Mouse (Mus musculus): ENCODE measurements around the gene 4930505A04Rik. TPM values are rescaled to one million over a fixed set of nuclear protein-coding genes. Genes with fewer than 3 reads are reported as not detected.
"Not testable (repeated sequence)": the region's sequence is repeated elsewhere in the genome, so short reads cannot be mapped to it uniquely, and the experiment has no call there.

4930505A04Rik gene
- polyA plus RNA-seq, 1 experiment from 2014 or later: 0.23 TPM

- no peak overlapping the region for H3K4me3 ChIP-seq (ENCODE audit: low read length)
- no peak overlapping the region for H3K27ac ChIP-seq (ENCODE audit: low read length)
- 79% methylated on average over 4 of the region's 4 CpGs for WGBS
- no peak overlapping the region for H3K9ac ChIP-seq (ENCODE audit: low read length)
- H3K4me2 ChIP-seq (ENCODE audit: low read depth, low read length): no peak overlapping the region
- no peaks in the 10 kb centered on the region for H3K36me3 ChIP-seq (ENCODE audit: control insufficient read depth, insufficient read depth, low read length)
- H3K9me3 ChIP-seq (ENCODE audit: control insufficient read depth, low read length): no peaks in the 10 kb centered on the region
- no peaks in the 10 kb centered on the region for H3K27me3 ChIP-seq (ENCODE audit: control insufficient read depth, insufficient read depth, low read depth, low read length)
- H3K4me1 ChIP-seq (replicated peaks; ENCODE audit: control insufficient read depth, insufficient read depth, low read length): no peaks in the 10 kb centered on the region
- ATAC-seq (ENCODE audit: low read depth): no peak
Observed at GRCm38 (mm10) chr11:30454331-30454730, 17.3 kb downstream of the 4930505A04Rik start.

GRCm38 (mm10) chr11:30448126-30448525 is 23.5 kb downstream of the 4930505A04Rik start:
- no peaks in the 10 kb centered on the region for H3K4me1 ChIP-seq (replicated peaks; ENCODE audit: control insufficient read depth, insufficient read depth, low read length)
- ATAC-seq (ENCODE audit: low read depth): no peak
- no peaks in the 10 kb centered on the region for H3K9me3 ChIP-seq (ENCODE audit: control insufficient read depth, low read length)
- WGBS: 66% methylated on average over 2 of the region's 2 CpGs
- H3K4me2 ChIP-seq (ENCODE audit: low read depth, low read length): no peak overlapping the region
- H3K9ac ChIP-seq (ENCODE audit: low read length): no peak overlapping the region
- no peaks in the 10 kb centered on the region for H3K36me3 ChIP-seq (ENCODE audit: control insufficient read depth, insufficient read depth, low read length)
- no peak overlapping the region for H3K4me3 ChIP-seq (ENCODE audit: low read length)
- H3K27ac ChIP-seq (ENCODE audit: low read length): no peak overlapping the region
- H3K27me3 ChIP-seq (ENCODE audit: control insufficient read depth, insufficient read depth, low read depth, low read length): no peaks in the 10 kb centered on the region

- no peak overlapping the region for H3K4me3 ChIP-seq (ENCODE audit: low read length)
- H3K9me3 ChIP-seq (ENCODE audit: control insufficient read depth, low read length): no peaks in the 10 kb centered on the region
- no peak overlapping the region for H3K4me2 ChIP-seq (ENCODE audit: low read depth, low read length)
- H3K4me1 ChIP-seq (replicated peaks; ENCODE audit: control insufficient read depth, insufficient read depth, low read length): no peaks in the 10 kb centered on the region
- H3K36me3 ChIP-seq (ENCODE audit: control insufficient read depth, insufficient read depth, low read length): no peaks in the 10 kb centered on the region
- WGBS: 81% methylated on average over 1 of the region's 1 CpGs
- no peaks in the 10 kb centered on the region for H3K27me3 ChIP-seq (ENCODE audit: control insufficient read depth, insufficient read depth, low read depth, low read length)
- H3K9ac ChIP-seq (ENCODE audit: low read length): no peak overlapping the region
- no peak overlapping the region for H3K27ac ChIP-seq (ENCODE audit: low read length)
- no peak for ATAC-seq (ENCODE audit: low read depth)
Observed at GRCm38 (mm10) chr11:30447561-30447960, 24.1 kb downstream of the 4930505A04Rik start.

GRCm38 (mm10) chr11:30444192-30444905 is 27.3 kb downstream of the 4930505A04Rik start:
- not testable (repeated sequence) for H3K9me3 ChIP-seq (ENCODE audit: control insufficient read depth, low read length); H3K4me3 ChIP-seq (ENCODE audit: low read length); H3K27ac ChIP-seq (ENCODE audit: low read length); H3K36me3 ChIP-seq (ENCODE audit: control insufficient read depth, insufficient read depth, low read length); ATAC-seq (ENCODE audit: low read depth); H3K4me1 ChIP-seq (replicated peaks; ENCODE audit: control insufficient read depth, insufficient read depth, low read length); H3K9ac ChIP-seq (ENCODE audit: low read length); H3K4me2 ChIP-seq (ENCODE audit: low read depth, low read length); H3K27me3 ChIP-seq (ENCODE audit: control insufficient read depth, insufficient read depth, low read depth, low read length)
- WGBS: 71% methylated on average over 12 of the region's 12 CpGs

- H3K27me3 ChIP-seq (ENCODE audit: control insufficient read depth, insufficient read depth, low read depth, low read length): no peaks in the 10 kb centered on the region
- H3K36me3 ChIP-seq (ENCODE audit: control insufficient read depth, insufficient read depth, low read length): no peaks in the 10 kb centered on the region
- H3K4me3 ChIP-seq (ENCODE audit: low read length): no peak overlapping the region
- 78% methylated on average over 8 of the region's 8 CpGs for WGBS
- H3K4me2 ChIP-seq (ENCODE audit: low read depth, low read length): no peak overlapping the region
- no peaks in the 10 kb centered on the region for H3K4me1 ChIP-seq (replicated peaks; ENCODE audit: control insufficient read depth, insufficient read depth, low read length)
- no peak overlapping the region for H3K27ac ChIP-seq (ENCODE audit: low read length)
- ATAC-seq (ENCODE audit: low read depth): no peak
- no peak overlapping the region for H3K9ac ChIP-seq (ENCODE audit: low read length)
- H3K9me3 ChIP-seq (ENCODE audit: control insufficient read depth, low read length): no peaks in the 10 kb centered on the region
Observed at GRCm38 (mm10) chr11:30443746-30444145, 27.9 kb downstream of the 4930505A04Rik start.

- H3K4me1 ChIP-seq (replicated peaks; ENCODE audit: control insufficient read depth, insufficient read depth, low read length): no peaks in the 10 kb centered on the region
- no peak overlapping the region for H3K4me3 ChIP-seq (ENCODE audit: low read length)
- H3K4me2 ChIP-seq (ENCODE audit: low read depth, low read length): no peak overlapping the region
- 71% methylated on average over 2 of the region's 2 CpGs for WGBS
- no peak for ATAC-seq (ENCODE audit: low read depth)
- H3K9me3 ChIP-seq (ENCODE audit: control insufficient read depth, low read length): no peaks in the 10 kb centered on the region
- no peaks in the 10 kb centered on the region for H3K27me3 ChIP-seq (ENCODE audit: control insufficient read depth, insufficient read depth, low read depth, low read length)
- no peaks in the 10 kb centered on the region for H3K36me3 ChIP-seq (ENCODE audit: control insufficient read depth, insufficient read depth, low read length)
- H3K27ac ChIP-seq (ENCODE audit: low read length): no peak overlapping the region
- no peak overlapping the region for H3K9ac ChIP-seq (ENCODE audit: low read length)
Observed at GRCm38 (mm10) chr11:30433256-30433950, 38.2 kb downstream of the 4930505A04Rik start.

- H3K4me3 ChIP-seq (ENCODE audit: low read length): no peak overlapping the region
- H3K4me1 ChIP-seq (replicated peaks; ENCODE audit: control insufficient read depth, insufficient read depth, low read length): peaks cover 16% of the 10 kb centered on the region
- ATAC-seq (ENCODE audit: low read depth): peak; percentile 66; the same call in 1 of the 2 replicates
- H3K27me3 ChIP-seq (ENCODE audit: control insufficient read depth, insufficient read depth, low read depth, low read length): no peaks in the 10 kb centered on the region
- H3K9ac ChIP-seq (ENCODE audit: low read length): no peak overlapping the region
- peak overlapping the region; percentile 26 for H3K27ac ChIP-seq (ENCODE audit: low read length)
- 14% methylated on average over 2 of the region's 2 CpGs for WGBS
- no peaks in the 10 kb centered on the region for H3K36me3 ChIP-seq (ENCODE audit: control insufficient read depth, insufficient read depth, low read length)
- no peak overlapping the region for H3K4me2 ChIP-seq (ENCODE audit: low read depth, low read length)
- no peaks in the 10 kb centered on the region for H3K9me3 ChIP-seq (ENCODE audit: control insufficient read depth, low read length)
Observed at GRCm38 (mm10) chr11:30405581-30405980, 66.0 kb downstream of the 4930505A04Rik start.

- Histone ChIP-seq H3K4me3 (ENCODE audit: low read length) (no peak overlapping the region), H3K27me3 (ENCODE audit: control insufficient read depth, insufficient read depth, low read depth, low read length) (no peaks in the 10 kb centered on the region), H3K9ac (ENCODE audit: low read length) (no peak overlapping the region), H3K27ac (ENCODE audit: low read length) (peak overlapping the region; percentile 26), H3K4me2 (ENCODE audit: low read depth, low read length) (no peak overlapping the region), H3K4me1 (replicated peaks; ENCODE audit: control insufficient read depth, insufficient read depth, low read length) (peaks cover 16% of the 10 kb centered on the region), H3K36me3 (ENCODE audit: control insufficient read depth, insufficient read depth, low read length) (no peaks in the 10 kb centered on the region), H3K9me3 (ENCODE audit: control insufficient read depth, low read length) (no peaks in the 10 kb centered on the region)
- 26% methylated on average over 4 of the region's 4 CpGs for WGBS
- ATAC-seq (ENCODE audit: low read depth): peak; percentile 51; the same call in 1 of the 2 replicates
Observed at GRCm38 (mm10) chr11:30404619-30405200, 66.9 kb downstream of the 4930505A04Rik start.

- H3K4me3 ChIP-seq (ENCODE audit: low read length): no peak overlapping the region
- H3K9me3 ChIP-seq (ENCODE audit: control insufficient read depth, low read length): no peaks in the 10 kb centered on the region
- H3K36me3 ChIP-seq (ENCODE audit: control insufficient read depth, insufficient read depth, low read length): no peaks in the 10 kb centered on the region
- no peaks in the 10 kb centered on the region for H3K4me1 ChIP-seq (replicated peaks; ENCODE audit: control insufficient read depth, insufficient read depth, low read length)
- H3K27me3 ChIP-seq (ENCODE audit: control insufficient read depth, insufficient read depth, low read depth, low read length): no peaks in the 10 kb centered on the region
- H3K9ac ChIP-seq (ENCODE audit: low read length): no peak overlapping the region
- H3K27ac ChIP-seq (ENCODE audit: low read length): no peak overlapping the region
- ATAC-seq (ENCODE audit: low read depth): no peak
- no peak overlapping the region for H3K4me2 ChIP-seq (ENCODE audit: low read depth, low read length)
Observed at GRCm38 (mm10) chr11:30394351-30394750, 77.3 kb downstream of the 4930505A04Rik start.

Data from lung, embryonic 16.5 days (tissue).